Mouse (Mus musculus) left cerebral cortex, adult 11 months (tissue): ENCODE results near the gene Hoxb2.

Experiments used
- DNase-seq: peaks from one replicate; pipeline ENCODE4 v3.0.0; 2022; ENCODE audit warnings: low spot score

Gene Hoxb2

DNA sequence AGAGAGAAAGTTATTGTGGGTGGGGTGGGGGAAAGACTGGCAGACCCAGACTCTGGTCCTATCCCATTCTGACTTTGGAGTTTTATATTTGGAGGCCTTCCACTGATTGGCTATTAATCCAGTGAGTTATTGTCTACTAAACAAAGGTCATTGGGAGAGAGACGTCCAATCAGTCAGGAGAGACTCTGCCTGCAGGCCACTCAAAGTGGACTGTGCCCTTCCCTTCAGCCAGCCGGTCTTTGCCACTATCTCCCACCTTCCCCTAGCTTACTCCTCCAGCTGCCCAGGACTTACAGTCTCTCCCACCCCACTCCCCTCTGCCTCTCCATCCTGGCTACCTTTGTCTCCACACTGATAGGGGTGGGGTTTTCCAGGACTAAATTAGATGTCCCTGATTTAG lies 13.7 kb upstream of the Hoxb2 start:
- DNase-seq: no peak

DNA sequence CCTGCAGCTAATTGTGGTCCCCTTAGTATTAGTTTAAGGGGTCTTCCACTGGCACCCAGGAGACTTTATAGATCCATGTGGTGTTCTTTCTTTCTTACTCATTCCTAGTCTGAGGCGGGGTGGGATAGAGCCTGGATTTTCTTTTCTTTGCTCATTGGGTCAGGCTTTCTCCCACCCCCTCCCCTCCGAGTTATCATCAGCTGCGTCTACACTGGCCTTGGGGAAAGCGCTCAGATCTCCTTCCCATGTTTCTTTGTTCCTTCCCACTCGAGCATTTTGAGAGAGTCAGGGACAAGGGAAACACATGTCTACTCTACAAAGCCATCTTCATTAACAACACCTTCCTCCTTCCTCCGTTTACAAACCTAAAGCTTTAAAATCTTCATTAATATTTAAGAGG lies 13.3 kb upstream of the Hoxb2 start:
- no peak for DNase-seq

DNA sequence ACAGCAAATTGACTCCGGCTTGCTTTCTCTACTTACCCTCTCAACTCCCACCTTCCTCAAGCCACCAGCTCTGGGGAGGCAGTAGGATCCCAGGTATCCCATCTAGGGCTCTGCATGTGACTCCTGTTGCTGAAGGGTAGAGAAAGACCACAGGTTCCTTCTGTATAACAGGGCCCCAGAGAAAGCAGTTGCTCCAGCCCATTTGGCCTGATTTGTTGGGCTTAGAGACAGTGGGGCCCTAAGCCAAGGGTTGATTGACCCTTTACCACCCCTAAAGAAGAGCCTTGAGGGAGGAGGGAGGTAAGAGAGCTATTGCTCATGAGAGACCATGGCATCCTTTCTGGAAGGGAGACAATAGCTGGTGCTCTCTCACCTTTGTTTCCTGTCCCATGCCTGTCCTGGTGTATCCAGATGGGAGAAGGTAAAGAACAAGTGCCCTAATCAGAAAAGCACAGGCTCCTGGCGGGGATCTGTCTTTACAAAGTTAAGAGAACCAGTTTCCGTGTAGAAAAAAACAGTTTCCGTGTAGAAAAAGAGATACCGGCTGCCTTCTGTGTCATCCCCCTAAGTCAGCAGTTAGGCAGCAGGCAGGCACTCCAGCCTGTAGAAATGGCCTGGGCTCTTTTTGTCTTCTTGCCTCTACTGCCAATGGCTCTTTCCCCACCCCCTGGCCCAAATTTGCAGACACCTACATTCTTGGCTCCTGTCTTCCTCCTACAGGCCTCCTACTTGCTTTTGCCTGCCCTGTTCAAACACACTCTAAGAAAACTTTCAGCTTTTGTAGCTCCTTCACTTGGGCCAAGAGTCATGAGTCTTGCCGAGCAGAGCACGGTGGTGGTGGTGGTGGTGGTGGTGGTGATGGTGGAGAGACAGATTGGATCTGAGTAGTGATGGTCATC lies 11.1 kb upstream of the Hoxb2 start:
- no peak for DNase-seq

DNA sequence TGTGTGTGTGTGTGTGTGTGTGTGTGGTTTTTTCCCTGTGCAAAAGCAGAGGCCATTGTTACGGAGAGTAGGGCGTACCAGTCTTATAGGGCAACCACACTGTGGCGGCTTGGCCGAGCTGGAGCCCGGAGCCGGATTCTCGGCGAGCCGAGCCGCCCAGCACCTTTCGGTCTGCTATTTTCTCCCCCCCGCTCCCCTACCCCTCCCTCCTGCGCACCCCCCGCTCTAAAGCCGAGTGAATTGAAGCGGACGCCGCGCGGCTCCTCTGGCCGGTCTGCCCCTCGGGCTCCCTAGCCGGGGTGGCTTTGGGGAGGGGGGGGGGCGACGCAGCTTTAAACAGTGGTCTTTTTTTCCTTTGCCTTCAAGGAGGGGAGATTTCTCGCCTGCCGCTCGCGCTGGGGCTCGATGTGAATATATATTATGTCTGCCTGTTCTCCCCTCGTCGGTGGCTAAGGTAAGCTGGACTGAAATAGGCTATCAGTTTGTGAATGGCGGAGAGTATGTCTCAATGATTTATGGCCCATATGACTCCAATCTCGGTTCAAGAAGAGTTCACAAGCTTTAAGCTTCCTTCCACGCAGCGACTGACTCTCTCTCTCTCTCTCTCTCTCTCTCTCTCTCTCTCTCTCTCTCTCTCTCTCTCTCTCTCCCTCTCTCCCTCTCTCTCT lies 9.5 kb upstream of the Hoxb2 start:
- no peak for DNase-seq

DNA sequence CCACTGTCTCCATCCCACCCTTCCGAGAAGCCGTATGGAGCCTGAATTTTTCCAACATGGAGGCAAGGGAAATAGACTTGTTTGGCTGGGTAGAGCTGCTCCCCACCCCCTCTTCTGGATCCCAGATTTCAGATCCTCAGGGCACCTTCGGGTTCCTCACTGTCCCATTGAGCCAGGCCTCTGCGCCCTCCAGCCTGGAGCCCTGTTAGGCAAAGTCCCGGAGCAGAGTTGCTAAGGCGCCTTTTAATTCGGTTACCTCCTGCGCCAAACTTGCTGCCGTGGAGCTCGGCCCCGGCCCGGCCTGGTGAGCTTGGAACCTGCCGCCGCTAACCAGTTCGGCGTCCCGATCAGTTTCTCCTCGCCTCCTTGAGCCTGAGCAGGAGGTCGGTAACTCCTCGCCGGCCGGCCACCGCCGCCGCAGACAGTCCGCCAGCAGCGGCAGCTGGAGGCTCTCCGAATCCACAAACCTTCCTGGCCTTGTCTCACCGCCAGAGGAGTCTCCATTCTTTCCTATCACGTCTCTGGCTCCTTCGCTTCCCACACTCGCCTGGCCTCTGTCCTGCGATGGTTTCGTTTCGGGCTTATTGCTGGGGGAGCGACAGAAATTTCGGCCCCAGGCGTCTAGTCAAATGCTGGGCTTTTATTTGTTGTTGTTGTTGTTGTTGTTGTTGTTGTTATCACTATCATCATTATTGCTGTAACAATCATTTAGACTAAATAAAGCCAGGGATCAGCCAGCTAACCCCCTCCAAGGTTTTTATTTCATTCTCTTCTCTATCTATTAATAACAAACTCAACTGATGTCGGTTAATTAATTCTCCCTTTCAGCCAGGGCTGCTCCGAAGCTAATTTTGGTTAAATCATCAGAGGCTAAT lies 8.4 kb upstream of the Hoxb2 start:
- DNase-seq: no peak

DNA sequence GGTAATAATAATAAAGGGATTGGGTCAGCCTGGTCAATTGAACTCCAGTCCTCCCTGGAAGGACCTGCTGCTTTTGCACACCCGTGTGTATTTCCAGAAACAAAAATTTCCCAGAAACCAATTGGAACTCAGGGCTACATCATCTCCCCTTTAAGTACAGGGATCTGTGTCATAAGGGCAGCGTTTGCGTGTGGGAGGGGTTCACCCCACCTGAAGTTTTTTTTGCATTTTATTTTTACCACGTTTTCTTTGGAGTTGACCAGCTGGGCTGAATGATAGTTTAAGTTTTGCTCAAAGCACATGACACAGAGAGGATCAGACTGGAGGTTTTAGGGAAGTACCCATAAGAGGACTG lies 7.8 kb upstream of the Hoxb2 start:
- no peak for DNase-seq

DNA sequence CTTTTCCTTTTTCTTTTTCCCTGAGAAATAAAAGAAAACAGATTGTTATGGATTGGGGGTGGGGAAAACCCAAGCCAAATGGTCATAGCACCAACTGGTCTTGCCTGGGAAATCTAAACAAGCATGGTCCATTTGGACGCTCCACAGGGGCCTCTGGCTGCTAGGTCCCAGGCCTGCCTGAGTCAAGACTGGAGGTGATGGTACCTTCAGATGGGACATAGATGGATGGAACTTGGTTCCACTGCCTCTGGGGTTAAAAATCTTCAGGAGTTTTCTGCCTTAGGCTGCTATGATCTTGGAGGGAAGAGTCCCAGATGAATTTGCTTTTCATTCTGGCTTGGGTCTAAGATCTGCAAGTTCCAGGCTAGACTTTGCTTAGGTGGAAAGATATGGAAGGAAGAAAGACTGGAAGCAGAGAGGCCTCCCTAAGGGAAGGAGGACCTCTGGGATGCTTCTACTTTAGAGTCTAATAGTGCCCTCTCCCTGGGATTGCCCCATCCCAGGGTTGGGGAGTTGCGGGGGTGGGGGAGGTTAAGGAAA lies 7.0 kb upstream of the Hoxb2 start:
- no peak for DNase-seq

DNA sequence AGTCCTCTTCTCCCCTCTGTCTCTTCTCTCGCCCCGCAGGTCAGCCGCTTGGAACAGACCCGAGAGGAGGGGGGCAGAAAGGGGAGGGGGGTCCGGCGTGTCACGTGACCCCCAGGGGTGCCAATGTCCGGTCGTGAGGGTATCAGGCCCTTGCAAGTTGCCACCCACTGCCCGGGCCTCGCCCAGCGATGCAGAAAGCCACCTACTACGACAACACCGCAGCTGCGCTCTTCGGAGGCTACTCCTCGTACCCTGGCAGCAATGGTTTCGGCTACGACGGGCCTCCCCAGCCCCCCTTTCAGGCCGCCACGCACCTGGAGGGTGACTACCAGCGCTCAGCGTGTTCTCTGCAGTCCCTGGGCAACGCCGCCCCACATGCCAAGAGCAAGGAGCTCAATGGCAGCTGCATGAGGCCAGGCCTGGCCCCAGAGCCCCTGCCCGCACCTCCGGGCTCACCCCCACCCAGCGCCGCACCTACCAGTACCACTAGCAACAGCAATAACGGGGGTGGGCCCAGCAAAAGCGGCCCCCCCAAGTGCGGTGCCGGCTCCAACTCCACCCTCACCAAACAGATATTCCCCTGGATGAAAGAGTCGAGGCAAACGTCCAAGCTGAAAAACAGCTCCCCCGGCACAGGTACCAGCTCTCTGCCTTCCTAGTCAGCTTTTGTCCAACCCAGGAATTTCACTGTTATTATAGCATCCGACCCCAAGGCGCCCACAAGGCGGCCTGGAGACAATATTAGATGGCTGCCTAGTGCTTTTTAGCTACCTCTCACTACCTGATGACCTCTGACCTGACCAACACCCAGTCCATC lies 6.1 kb upstream of the Hoxb2 start:
- no peak for DNase-seq

DNA sequence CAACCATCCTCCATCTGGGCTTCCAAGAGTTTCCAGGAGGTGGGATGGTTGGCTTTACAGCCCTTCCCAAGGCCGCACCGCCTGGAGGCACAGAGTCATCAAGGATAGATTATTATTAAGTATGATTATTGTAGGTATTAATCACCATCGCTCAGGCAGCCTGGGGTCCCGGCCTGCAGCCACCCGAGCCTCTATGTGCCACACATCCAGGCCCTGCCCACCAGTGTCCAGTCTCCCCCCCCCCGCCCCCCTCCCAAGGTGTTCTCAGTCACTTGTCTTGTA lies 5.5 kb upstream of the Hoxb2 start:
- DNase-seq: no peak

DNA sequence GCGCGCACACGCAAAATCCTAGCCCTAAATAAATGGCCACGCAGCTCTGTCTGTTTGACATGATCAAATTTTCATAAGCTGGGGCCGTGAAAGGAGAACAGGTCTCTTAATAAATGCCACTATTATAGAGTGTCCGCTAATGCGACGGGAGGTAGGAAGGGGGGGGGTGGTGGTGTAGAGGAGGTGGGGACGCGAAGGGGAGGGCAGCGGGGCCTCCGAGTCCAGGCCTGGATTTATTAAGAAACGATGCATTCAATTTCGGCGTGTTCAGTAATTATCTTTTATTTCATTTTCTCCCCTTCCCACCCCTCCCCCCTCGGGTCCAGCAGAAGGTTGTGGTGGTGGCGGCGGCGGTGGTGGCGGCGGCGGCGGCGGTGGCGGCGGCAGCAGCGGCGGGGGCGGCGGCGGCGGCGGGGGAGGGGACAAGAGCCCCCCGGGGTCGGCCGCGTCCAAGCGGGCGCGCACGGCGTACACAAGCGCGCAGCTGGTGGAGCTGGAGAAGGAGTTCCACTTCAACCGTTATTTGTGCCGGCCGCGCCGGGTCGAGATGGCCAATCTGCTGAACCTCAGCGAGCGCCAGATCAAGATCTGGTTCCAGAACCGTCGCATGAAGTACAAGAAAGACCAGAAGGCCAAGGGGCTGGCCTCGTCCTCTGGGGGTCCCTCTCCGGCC lies 5.0 kb upstream of the Hoxb2 start:
- no peak for DNase-seq

DNA sequence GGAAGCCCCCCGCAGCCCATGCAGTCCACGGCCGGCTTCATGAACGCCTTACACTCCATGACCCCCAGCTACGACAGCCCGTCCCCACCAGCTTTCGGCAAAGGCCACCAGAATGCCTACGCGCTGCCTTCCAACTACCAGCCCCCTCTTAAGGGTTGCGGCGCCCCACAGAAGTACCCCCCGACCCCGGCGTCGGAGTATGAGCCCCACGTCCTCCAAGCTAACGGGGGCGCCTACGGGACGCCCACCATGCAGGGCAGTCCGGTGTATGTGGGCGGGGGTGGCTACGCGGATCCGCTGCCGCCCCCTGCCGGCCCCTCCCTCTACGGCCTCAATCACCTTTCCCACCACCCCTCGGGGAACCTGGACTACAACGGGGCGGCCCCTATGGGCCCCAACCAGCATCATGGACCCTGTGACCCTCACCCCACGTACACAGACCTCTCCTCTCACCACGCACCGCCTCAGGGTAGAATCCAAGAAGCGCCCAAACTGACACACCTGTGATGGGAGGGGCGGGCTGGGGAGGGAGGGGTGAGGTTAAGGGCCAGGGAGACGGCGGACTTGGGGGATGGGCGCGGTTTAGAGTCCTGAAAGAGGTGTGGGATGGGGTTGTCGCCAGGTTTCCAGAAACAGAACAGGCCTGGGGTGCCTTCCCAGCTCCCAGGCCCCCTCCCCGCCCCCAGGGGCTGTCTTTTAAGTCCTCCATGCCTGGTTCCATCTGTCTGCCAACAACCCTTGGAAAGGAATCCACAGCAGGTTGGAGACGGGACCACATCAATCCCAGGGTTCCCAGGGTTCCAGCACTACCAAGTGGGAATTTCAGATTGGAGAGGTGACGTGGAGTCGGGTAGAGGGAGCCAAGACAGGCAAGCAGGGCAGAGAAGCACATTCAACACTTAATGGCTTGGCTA lies 4.2 kb upstream of the Hoxb2 start:
- DNase-seq: no peak

DNA sequence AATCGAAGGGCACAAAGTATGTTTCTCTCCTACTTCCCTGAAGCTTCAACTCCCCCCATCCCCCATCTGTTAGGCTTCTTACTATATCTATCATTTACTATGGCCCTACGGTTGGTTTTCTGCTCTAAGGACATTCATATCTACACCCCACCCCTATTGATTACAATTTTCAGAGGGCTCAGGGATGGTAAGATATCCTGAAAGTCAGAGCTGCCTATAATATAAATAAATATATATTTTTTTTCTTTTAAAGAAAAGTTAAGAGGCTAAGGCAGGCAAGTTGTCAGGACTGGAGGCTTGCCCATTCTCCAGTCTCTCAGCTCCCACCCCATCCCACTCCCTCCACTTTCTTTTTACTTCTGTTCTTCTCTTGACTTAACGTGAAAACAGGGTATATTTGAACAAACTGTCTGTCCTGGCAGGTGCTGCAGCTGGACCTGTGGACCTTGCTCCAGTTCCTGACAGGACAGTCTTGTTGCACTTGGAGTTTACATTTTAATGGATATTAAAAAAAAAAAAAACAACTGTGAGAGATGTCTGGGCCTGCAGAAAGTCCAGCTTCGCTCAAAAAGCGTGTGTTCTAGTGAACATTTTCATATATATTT lies 3.3 kb upstream of the Hoxb2 start:
- no peak for DNase-seq

DNA sequence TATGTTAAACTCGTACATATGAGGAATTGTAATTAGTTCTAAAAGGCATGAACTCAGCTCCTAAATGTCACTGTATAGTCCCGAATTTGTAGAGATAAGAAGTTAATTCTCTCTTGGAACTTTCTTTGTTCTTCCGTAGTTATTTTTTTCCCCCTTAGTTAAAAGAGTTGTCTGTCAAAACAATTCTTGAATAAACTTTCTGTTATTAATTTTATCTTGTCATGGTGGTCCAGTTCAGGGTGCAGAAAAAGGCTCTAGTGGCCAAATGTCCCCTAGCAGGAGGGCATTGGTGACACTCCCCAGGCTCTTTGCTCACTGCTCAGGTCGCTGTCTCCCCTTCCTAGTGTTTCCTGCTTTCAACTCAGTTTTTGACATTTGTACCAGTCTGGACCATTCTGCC lies 2.6 kb upstream of the Hoxb2 start:
- DNase-seq: no peak

DNA sequence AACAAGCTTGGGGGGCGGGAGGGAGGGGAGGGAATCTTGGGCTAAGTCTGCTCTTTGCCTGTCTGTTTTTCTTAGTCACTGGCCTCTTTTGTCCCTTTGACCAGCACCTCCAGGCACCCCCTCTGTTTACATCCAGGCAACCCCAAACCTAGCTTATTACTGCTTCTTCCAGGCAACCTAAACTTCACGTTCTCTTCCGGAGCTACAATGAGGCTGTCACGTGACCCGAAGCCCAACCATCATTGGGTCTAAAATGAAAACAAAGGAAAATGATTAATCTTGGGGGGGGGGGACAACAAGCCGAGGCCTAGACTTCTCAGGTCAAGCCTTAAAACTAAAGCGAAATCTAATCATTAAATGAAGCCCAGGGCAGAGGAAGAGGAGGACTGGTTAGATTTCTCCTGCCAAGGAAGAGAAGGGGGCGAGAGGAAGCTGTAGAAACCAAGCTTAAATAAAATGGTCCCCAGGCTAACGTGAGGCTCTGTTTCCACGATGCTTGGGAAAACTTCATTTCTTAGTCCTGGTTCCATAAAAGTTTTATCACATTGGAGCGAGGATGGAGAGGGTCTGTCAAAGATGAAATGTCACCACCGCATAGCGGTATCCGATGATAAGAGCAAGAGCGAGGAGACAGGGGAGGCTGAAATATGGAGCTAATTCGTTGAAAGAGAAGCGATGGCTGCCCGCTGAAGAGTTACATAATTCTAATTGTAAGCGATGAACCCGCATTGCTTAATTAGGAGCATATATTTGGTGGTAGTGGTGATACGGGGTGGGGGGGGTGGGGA lies 2.0 kb upstream of the Hoxb2 start:
- DNase-seq: no peak

DNA sequence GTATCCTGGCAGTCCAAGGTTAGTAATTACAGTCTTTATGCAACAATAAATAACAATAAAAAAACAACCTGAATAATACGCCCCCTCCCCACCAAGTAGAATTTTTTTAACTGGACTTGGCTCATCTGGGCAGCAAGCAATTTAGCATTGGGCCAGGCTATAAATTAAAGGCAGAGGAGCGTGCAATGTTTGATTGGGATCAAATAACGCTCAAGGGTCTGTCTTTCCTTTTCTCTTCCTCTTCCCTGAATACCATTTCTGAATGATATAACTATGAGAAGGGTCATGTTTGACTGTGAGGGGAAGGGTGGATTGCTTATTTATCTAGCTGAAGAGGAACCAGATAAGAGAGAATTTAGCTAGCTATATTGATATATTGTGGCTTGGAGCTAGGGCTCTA lies 1.3 kb upstream of the Hoxb2 start:
- DNase-seq: no peak

DNA sequence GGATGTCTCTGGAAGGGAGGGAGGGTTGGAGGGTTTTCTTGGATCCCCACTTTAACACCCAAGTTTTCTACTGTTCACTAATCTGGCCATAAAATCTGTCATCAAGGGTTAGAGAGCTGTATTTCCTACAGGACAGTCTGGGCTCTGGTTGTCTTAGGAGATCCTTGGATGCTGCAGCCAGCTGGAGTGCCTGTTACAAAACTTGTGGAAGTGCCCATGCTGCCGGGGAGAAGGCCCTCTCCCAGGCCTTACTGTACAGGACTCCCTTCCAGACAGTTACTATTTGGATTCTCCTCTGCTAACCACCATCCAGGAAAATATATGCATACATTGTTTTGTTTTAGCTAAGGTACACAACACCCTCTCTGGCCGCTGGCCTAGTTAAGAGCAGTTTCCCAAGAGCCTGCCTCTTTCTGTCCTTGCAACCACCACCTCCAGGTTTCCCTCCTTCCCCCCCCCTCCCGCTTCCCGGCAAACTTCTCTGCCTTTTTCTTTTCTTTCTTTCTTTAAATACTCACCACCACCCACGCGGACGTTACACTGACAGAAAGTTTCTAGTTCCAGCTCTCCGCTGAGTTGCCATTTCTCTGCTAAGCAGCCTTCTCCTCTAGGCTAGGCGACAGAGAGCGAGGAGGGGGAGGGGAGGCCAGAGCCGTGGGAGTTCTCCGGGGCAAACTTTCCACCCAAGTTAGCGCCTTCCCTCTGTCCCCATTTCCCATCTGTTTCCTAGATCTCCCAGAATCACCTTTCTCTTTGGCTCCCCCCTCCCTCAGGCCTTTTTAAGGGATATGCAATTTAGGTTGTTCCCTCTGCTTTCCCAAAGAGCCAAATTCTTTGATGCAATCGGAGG lies 609 bp upstream of the Hoxb2 start:
- no peak for DNase-seq

DNA sequence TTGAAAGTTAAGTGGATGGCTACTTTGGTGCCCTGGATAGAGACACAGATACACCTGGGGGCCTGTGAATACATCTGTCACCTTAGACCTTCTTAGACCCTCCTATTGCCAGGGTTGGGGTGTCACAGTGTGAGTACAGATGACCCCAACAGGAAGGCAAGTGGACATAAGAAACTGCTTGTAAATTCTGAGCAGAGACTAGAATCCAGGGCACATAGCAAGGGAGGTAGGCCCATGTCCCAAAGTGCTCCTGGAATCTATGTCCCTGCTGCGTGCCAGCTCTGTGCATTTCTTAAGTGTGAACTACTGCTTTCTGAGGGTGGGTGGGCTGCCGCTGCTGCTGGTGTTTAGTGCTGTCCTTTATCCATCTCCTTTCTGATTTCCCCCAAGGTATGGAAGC lies 466 bp downstream of the Hoxb2 start:
- no peak for DNase-seq

DNA sequence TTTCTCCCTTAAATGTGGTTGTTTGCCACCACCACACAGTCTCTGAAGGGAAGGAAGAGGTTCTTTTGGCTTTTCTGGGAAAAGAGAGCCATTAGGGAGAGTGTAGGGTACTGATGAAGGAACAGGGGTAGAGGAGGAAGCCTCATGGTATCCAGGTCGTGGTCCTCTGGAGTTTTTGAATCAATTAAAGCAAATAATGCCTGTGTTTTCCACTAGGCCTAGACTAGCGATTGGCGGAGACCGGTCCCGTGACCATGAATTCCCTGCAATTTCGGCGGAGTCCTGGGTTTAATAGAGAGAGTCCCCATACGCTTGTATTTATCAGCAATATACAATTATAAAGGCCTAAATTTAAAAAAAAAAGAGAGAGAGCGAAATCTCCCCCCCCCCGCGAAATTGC lies 987 bp downstream of the Hoxb2 start:
- DNase-seq: no peak
